Mouse (Mus musculus) lung, postnatal 0 days (tissue): ENCODE results near the gene Tomm20l.

ENCODE experiments used
- CTCF ChIP-seq: IDR thresholded peaks from 2 replicates; pipeline ENCODE4 v1.5.1; 2016; ENCODE audit warnings: antibody characterized with exemption, mild to moderate bottlenecking
- EP300 ChIP-seq: IDR thresholded peaks from 2 replicates; pipeline ENCODE4 v1.6.1; 2016; ENCODE audit warnings: antibody characterized with exemption, mild to moderate bottlenecking, control low read depth

- TF ChIP-seq CTCF, result peak; percentile 40
- TF ChIP-seq EP300, result no peak
These were observed 28.1 kb downstream of the Tomm20l start for GRCm38 (mm10) chr12:71139258-71139828.
